Mouse (Mus musculus) C2C12 (cell line): Measurements from ENCODE around the gene Fktn.

Experiments used
- CTCF ChIP-seq: IDR thresholded peaks from one replicate; pipeline ENCODE4 v1.5.1; 2011; ENCODE audit not compliant: control insufficient read depth, insufficient read depth, insufficient read length
- MAX ChIP-seq: IDR thresholded peaks from one replicate; pipeline ENCODE4 v1.6.1; 2011; ENCODE audit warnings: mild to moderate bottlenecking, control low read depth

DNA sequence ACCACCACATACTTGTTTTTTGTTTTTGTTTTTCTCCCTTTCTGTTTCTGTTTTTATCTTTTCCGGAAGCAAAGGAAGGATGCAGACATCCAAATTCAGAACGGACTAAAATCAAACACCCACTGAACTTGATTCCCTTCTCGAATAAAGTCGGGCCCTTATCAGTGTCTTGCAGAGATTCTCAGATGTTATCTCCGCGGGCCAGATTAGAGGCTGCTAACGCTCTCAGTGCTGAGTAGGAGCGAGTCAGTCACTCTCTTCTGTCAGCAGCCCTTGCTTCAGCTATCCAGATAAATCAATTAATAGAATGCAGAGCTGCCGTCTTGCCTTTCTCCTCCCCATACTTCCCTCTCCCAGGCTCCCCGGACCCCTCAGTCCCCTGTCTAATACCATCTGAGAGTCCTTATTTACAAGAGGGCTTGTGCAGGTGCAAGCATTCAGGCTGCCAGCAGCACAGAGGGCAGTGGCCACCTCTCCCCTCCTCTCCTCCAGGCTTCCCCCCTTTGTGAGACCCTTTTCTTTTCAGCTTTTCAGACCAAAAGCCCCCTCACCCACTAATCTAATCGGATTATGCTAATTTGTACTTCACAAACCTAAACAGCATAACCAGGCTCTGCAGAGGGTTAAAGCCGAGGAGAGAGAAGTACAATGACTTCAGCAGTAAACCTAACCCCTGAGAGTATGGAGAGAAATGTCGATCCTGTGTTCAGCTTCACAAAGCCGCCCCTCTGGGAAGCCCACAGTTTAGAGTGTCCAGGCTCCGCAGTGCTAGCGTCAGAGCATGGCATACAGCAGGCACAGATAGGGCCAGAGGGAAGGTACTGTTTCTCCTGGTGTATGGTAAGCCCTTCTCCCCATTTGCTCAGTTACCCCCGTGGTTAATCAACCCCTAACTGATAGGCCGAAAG is 83.3 kb downstream of the Fktn start:
- TF ChIP-seq CTCF (no peak), MAX (no peak)
